Mouse (Mus musculus) CD4-positive, CD25-positive, alpha-beta regulatory T cell, adult 4 months (primary cell): ENCODE measurements around the gene Map4k5. TPM values are rescaled to one million over a fixed set of nuclear protein-coding genes. Genes with fewer than 3 reads are reported as not detected.
A peak's percentile ranks its signal among the peaks of the same experiment; 100 is the strongest.

ENCODE experiments used
- ATAC-seq: one replicate; pipeline ENCODE4 v1.8.0; 2017
- polyA plus RNA-seq, 2 experiments: library from polyadenylated mRNA; unstranded; fragments of 100-300 nt; shearing (Covaris generic); gene quantifications; one replicate each; pipeline ENCODE4 v1.2.1; 2017

Gene Map4k5
- polyA plus RNA-seq, 2 experiments from 2014 or later: 3.1 to 4.6 TPM

- no peak for ATAC-seq
Observed at GRCm38 (mm10) chr12:69783247-69784025, 109.6 kb downstream of the Map4k5 start.

GRCm38 (mm10) chr12:69781935-69782650 is 110.9 kb downstream of the Map4k5 start:
- no peak for ATAC-seq

- ATAC-seq: no peak
Observed at GRCm38 (mm10) chr12:69781480-69781879, 111.5 kb downstream of the Map4k5 start.

DNA sequence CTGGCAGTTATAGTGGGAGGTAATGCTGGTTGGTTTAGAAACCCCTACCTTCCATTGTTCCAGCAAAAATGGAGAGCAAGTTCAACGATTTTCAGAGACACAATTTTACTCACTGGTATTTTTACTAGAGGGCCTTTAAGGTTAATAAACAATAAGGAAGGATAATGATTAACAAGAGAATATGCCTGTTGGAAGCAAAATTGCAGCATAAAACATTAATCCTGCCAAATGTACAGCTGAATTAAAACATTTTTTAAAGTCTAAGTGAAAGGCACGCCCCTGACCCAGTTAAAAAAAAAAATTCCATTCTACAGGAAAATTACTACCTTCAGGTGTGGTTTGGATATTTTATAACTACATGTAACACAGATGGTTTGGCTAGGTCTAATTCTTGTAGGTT is 115.0 kb downstream of the Map4k5 start:
- ATAC-seq: no peak

GRCm38 (mm10) chr12:69777341-69777730 is 115.7 kb downstream of the Map4k5 start:
- no peak for ATAC-seq

DNA sequence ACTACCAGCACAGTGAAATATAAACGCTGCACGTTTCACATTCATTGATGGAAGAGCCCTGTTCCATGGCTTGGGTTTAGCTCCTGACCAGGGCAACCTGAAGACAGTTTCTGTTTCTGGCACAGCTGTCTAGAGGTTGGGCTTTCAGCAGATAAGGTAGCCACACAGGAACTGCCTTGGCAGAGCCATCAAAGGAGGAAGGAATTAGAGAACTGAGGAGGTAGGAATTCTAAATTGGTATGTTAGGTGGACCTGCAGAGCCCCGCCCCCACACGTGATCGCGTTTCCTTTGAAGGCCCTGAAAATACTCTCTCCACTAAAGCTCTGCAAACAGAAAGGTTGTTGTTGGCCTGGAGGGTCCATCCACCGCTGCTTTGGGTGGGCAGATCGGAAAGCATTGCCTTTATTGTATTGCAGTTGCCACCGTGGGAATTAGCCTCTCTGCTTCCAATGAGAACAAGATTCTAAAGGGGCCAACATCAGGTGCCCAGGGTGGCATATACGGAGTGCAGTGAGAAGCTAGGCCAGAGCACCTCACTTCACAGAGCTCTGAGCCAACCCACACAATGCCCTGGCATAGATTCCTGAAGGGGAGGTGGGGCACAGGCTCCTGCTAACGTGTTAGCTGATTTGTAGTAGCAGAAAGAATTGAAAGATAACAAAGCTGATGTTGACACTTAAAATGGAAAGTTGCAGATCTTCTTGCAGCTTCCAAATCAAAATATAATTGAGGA is 116.2 kb downstream of the Map4k5 start:
- no peak for ATAC-seq

GRCm38 (mm10) chr12:69768841-69769240 is 124.2 kb downstream of the Map4k5 start:
- ATAC-seq: no peak

DNA sequence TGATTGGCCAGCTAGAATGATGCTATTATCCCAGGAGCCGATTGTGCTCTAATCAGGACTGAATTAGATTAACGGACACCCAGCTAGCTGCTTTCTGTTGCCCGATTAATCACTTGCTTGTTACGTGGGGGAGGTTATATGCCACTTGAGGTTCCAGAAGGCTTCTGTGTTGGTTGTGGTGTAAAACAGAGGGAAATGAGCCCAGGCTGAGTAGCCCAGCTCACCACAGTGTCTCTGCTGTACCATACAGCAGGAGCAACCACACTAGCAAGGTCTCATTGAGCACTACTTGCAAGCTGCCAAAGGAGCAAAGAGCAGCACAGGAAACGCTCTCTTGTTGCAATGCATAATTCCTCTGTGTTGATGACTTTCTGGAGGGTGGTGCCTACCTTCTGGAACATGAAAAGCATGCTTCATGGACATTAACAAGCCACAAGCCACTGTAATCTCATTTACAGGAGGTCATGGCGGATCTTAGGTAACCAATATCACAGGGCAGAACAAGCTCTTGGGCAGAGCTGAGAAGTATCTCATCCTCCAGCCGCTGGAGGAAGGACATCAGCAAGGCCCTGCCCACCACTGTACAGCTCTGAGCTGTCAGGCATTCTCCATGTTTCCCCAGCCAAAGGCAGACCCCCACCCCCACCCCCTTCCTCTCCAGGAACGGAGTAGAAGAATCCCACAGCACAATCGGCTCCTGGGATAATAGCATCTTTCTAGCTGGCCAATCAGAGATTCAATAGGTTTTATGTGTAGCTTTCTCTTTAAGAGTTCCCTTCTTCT is 125.3 kb downstream of the Map4k5 start:
- no peak for ATAC-seq

GRCm38 (mm10) chr12:69766185-69766904 is 126.7 kb downstream of the Map4k5 start:
- no peak for ATAC-seq

DNA sequence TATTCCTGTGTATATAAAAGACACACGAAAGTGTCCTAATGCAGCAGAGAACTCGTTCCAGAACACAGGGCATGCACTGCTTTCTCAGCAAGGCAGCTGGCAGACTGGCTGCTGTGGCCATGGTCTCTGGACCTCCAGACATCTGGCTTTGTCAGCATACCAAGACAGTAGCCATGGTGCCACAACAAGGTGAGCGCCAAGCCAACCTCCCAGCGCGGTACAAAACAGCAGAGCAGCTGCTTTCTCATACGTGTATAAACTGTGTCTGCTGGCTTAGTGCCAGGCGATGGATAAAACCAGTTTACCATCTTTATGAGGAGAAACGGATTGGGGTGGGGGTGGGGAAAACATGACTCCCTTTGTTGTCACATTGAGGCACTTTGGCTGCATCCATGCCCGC is 127.5 kb downstream of the Map4k5 start:
- no peak for ATAC-seq

- no peak for ATAC-seq
Observed at GRCm38 (mm10) chr12:69761603-69762002, 131.4 kb downstream of the Map4k5 start.

DNA sequence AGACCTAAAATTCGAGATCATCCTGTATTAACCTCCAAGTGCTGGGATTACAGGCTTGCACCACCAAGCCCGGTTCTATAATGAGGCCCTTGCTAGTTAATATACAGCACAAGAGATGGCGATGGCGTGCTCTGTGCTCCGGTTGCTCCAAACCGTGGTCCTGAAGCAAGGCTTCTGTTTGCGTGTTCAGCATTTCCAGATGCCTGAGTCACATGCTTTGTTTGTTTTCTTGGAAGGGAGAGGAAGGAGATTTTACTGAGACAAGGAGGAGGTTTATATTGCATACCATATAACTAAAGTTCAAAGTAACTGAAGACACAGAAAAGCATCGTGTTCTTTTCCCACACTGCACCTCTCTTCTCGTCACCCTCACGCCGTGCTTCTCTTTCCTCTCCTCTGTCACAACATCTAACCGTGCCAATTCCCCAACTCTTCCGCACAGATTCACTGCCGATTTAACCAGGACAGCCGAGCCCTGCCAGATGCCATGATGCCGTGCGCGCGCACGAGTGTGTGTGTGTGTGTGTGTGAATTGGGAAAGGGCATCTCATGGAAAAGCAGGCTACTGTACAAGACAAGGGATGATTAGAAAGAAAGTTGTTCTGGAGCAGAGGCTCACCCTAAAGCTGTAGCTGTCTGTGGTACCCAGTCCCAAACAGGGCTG is 132.1 kb downstream of the Map4k5 start:
- ATAC-seq: no peak

- no peak for ATAC-seq
Observed at GRCm38 (mm10) chr12:69760014-69760413, 133.0 kb downstream of the Map4k5 start.

DNA sequence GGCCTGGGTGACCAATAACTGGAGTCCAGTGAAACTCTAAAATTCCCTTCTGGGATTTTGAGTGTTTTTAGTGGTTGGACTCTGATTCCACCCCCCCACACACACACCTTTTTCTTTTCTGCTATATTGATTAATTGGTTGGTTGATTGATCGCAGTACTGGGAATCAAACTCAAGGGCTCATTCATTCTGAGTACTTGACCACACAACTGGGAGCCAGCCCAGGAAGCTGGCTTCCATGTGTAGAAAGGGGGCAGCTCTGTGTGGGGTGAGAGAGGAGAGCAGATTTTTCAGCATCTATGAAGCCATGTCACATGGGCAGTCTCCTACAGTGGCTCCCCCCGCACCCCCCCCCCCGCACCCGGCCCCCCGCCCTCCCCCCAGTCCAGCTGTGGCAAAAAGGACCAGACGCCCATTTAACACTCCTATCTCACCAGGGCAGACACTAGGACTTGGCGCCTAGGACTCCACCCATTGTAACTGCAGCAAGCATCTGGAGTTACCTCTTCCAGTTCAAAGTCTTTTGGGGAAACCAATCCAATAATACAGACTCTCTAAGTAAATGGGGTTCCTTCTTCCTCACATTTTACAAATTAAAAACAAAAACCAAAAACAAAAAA is 133.6 kb downstream of the Map4k5 start:
- ATAC-seq: no peak

DNA sequence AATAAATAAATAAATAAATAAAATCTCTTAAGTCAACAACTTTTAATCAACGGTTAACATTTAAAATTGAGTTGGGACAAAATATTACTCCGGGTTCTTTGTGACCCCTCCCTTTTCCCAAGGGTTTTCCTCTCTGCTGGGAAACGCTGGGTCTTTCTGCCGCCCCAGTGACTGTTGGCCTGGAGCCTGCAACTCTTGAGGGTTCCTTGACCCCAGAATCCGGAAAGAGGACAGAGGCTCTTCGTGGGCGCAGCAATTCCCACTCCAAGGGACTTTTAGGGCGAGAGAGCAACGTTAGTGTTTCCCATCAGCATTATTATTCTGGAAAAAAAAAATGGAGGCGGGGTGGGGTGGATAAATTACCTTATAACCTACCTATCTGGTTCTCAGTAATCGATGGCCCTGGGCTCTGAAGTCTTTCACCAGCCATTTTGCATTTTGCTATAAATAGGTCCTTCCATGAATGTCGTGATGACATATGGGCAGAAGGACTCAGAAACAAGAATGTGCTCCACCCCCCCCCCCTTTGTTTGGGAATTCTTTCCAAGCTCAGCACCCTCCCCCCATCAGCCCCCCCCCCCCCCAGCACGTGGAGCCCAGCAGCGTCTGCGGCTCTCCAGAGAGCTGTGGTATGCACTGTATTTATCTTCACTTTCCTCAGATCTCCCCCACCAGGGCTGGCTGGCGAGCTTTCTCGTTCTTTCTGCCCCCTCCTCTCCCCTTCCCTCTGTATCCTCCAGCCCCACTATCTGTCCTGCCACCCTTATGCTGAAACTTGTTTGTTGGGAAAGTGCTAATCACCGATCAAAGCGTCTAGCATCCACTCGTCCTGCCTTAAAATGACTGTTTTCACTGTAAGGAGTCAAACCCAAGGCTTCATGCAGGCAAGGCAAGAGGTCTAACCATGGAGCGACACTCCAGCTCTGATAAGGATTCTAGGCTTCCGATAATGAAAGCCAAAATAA is 134.5 kb downstream of the Map4k5 start:
- ATAC-seq: no peak

GRCm38 (mm10) chr12:69757418-69758141 is 135.4 kb downstream of the Map4k5 start:
- ATAC-seq: peak; percentile 88

DNA sequence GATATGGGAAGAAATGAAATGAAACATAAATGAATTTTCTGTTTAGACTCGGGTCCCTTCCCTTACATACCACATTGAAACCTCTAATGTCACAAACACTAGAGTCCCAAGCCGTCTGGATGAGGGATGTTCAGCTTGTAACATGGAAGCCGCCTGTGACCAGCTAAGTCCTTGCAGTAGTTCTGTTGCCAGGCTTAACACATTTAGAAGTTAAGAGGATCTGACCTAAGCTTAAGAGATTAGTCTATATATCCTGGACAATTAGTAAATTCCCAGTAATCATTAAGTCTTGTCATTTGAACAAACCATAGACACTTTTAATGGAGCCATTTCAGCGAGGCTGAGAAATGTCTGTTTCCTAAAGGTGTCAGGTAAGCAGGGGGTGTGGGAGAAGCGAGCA is 137.0 kb downstream of the Map4k5 start:
- ATAC-seq: no peak

DNA sequence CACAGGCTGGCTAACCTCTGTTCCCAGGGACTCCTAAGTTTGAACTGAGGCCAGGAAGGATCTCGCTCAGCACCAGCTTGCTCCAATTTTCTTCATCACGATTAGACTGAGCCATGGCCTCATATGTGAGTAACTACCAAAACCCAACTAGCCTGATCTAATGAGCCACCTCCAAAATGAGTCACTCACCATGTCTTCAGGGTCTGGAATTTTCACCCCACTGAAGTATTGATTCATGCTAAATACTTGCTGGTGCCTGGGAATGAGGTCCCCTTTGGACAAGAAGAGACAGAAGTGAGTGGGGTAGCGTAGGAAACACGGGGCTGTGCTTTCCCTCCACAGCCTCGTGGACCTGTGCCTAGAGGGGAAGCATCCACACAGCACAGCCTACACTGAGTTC is 139.1 kb downstream of the Map4k5 start:
- no peak for ATAC-seq
